Mouse (Mus musculus) testis, adult 2 months (tissue): ENCODE data around the gene Cacna1d.

ENCODE experiments used
- CTCF ChIP-seq: fragments of 200-500 bp; IDR thresholded peaks from 2 replicates; pipeline ENCODE4 v1.5.1; 2012; ENCODE audit warnings: low read depth, mild to moderate bottlenecking, inconsistent platforms, low read length, moderate library complexity; ENCODE audit not compliant: control insufficient read depth, insufficient read depth, insufficient replicate concordance
- POLR2A ChIP-seq: fragments of 200-500 bp; IDR thresholded peaks from 2 replicates; pipeline ENCODE4 v1.6.1; 2012; ENCODE audit warnings: low read depth, mild to moderate bottlenecking, inconsistent platforms, low read length, moderate library complexity; ENCODE audit not compliant: control insufficient read depth

GRCm38 (mm10) chr14:30372878-30373277 is 118.4 kb downstream of the Cacna1d start:
- TF ChIP-seq POLR2A (no peak), CTCF (no peak)
